Mouse (Mus musculus): Measurements from ENCODE around the gene Ctsf. TPM values are rescaled to one million over a fixed set of nuclear protein-coding genes. Genes with fewer than 3 reads are reported as not detected.

The Ctsf gene
- polyA plus RNA-seq, 1 experiment from 2014 or later: 67.5 TPM

DNA sequence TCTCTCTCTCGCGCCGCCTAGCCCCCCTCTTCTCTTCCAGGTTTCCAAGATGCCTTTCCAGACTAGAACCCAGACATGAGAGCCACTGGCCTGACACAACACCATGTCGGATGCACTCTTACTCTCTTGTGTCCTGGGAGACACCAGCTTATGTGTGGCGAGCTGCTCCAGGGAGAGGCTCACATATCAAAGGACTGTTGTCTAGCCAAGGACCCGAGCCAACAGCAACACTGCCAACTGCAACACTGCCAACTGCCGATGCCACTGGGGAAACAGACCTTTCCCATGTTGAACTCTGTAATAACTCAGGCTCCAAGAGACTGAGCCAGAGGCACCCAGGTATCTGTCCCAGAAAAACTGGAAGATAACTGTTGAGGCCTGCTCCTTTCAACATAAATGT lies 25.8 kb upstream of the Ctsf start:
- 64% methylated on average over 7 of the region's 7 CpGs for WGBS
- Histone ChIP-seq H3K9me3 (no peaks in the 10 kb centered on the region), H3K36me3 (peaks cover 32% of the 10 kb centered on the region), H3K4me3 (replicated peaks) (no peak overlapping the region), H3K27ac (no peak overlapping the region), H3K4me1 (replicated peaks) (peaks cover 7% of the 10 kb centered on the region), H3K27me3 (no peaks in the 10 kb centered on the region), H3K4me2 (replicated peaks) (no peak overlapping the region), H3K9ac (replicated peaks) (no peak overlapping the region)
- no peak for ATAC-seq

DNA sequence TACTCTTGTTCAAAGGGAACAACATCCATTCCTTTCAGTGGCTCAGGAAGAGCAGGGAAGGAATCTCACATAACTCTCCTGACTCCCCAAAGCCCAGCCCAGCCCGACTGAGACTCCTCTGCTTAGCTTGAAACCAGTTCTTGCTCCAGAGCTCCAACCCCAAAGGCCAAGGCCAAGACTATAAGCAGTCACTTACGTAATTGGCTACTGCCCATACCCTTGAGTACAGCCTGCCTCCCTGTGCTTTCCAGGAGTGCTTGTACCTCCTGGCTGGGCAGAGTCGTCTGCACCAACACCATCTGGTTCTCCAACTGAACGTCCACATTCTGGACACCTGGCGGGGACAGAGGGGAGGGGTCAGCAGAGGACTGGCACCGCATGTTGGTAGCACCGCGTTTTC lies 21.0 kb upstream of the Ctsf start:
- Histone ChIP-seq H3K9me3 (no peaks in the 10 kb centered on the region), H3K9ac (replicated peaks) (no peak overlapping the region), H3K4me1 (replicated peaks) (peaks cover 19% of the 10 kb centered on the region), H3K4me3 (replicated peaks) (no peak overlapping the region), H3K27me3 (no peaks in the 10 kb centered on the region), H3K4me2 (replicated peaks) (no peak overlapping the region), H3K27ac (no peak overlapping the region), H3K36me3 (peaks cover 10% of the 10 kb centered on the region; the same call in 1 of the 2 replicates)
- ATAC-seq: no peak
- WGBS: 90% methylated on average over 8 of the region's 8 CpGs

DNA sequence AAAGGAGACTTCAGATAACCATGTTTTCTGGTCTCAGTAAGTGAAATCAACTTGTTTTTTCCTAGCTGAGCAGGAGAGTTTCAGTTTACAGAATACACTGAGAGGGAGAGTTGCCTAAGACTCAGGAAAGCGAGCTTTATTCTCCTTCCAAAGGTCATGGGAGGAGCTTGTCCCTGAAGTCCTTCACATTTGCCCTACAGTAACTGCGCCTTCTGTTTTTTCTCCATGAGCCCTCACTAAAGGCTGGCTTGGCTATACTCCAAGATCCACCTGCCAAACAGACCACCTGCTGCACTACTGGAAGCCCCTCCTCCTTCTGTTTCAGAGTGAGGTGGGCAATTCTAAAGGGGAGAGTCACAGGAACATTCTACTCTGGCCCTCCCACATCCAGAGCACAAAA lies 18.8 kb upstream of the Ctsf start:
- Histone ChIP-seq H3K27ac (no peak overlapping the region), H3K36me3 (0 out of 2 replicates have a peak, but pooled peaks cover 5% of the 10 kb centered on the region), H3K4me1 (replicated peaks) (peaks cover 26% of the 10 kb centered on the region), H3K4me3 (replicated peaks) (no peak overlapping the region), H3K27me3 (peaks cover 16% of the 10 kb centered on the region), H3K9me3 (no peaks in the 10 kb centered on the region), H3K4me2 (replicated peaks) (no peak overlapping the region), H3K9ac (replicated peaks) (no peak overlapping the region)
- WGBS: 83% methylated on average over 2 of the region's 2 CpGs
- ATAC-seq: no peak

DNA sequence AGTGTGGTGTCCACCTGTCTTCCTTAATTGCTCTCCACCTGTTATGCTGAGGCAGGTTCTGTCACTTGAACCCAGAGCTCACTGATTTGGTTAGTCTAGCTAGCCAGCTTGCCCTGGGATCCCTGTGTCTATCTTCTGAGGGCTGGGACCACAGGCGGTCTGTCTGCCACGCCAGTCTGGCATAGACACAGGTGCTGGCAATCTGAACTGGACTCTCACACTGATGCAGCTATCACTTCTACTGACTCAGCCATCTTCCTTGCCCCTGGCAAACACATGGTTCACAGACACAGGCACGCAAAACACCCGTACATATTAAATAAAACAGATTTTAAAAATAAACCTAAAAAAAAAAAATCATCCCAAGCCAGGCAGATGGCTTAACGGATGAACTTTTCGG lies 17.9 kb upstream of the Ctsf start:
- H3K9ac ChIP-seq (replicated peaks): no peak overlapping the region
- ATAC-seq: no peak

DNA sequence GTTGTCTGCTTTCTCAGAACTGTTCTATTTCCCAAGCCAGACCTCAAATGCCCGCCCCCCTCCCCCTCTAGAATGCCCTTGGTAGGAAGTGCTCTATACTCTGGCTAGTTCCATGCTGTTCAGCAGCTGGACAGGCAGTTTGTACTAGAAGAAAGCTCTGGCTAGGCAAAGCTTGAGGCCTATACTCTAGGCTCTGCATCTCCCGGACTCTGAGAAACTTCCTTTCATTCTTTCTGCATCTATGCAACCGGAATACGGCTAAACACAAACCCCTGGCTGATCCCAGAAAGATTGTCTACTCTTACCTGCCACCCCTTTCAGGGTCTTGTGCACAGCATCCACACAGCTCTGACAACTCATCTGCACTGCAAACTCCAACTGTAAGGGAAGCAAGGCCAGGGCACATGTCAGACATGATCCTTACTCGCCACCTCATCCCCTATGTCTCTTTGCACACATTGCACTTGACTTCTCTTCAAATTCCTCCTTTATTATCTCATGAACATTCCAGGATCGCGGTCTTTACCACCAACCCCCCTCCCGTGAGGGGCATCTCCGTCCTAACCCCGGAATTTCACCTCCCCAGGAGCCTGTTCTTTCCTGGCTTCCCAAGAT lies 16.3 kb upstream of the Ctsf start:
- Histone ChIP-seq H3K27me3 (peaks cover 31% of the 10 kb centered on the region), H3K36me3 (no peaks in the 10 kb centered on the region), H3K4me3 (replicated peaks) (peak overlapping the region; percentile 61), H3K9ac (replicated peaks) (peak overlapping the region; percentile 80), H3K27ac (no peak overlapping the region), H3K9me3 (no peaks in the 10 kb centered on the region), H3K4me2 (replicated peaks) (peak overlapping the region; percentile 97), H3K4me1 (replicated peaks) (peaks cover 19% of the 10 kb centered on the region)
- no peak for ATAC-seq
- WGBS: 36% methylated on average over 10 of the region's 10 CpGs

More for the DNA sequence above, 17.9 kb upstream of the Ctsf start:
- Histone ChIP-seq H3K4me1 (replicated peaks) (peaks cover 26% of the 10 kb centered on the region), H3K27ac (no peak overlapping the region), H3K9me3 (no peaks in the 10 kb centered on the region), H3K36me3 (0 out of 2 replicates have a peak, but pooled peaks cover 4% of the 10 kb centered on the region), H3K27me3 (peaks cover 26% of the 10 kb centered on the region), H3K4me2 (replicated peaks) (no peak overlapping the region), H3K4me3 (replicated peaks) (no peak overlapping the region)
- WGBS: 92% methylated on average over 6 of the region's 6 CpGs

DNA sequence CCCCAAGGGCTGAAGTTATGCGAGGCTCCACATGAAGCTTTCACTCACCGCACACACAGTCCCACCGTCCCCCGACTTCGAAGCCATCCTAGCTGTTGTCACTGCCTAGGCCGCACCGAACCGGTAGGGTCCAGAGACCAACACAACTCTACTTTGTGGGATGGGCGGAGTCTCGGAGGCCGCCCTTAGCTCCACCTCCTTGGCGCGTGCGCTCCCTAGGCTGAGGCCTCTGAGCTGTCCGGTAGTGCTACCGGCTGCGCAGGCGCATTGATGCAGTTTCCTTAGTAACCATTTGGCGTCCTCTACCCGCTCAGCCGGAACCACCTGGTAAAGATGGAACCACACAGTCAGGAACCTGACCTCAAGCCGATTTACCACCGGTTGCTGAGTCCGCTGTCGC lies 15.8 kb upstream of the Ctsf start, which contains the start of the genes Ccs and Ccdc87:
Ccs (minus strand) TSS at position 184 of the 400 bp plus-strand sequence.
Ccdc87 (plus strand) TSS at position 218 of the 400 bp plus-strand sequence.
- WGBS: under 1% methylated on average over 25 of the region's 25 CpGs
- peak; percentile 98 for ATAC-seq
- peaks cover 31% of the 10 kb centered on the region for H3K27me3 ChIP-seq
- no peak within 1 kb of the TSS for H3K27ac ChIP-seq
- peak within 1 kb of the TSS; percentile 80 for H3K9ac ChIP-seq (replicated peaks)
- peaks cover 19% of the 10 kb centered on the region for H3K4me1 ChIP-seq (replicated peaks)
- no peaks in the 10 kb centered on the region for H3K36me3 ChIP-seq
- peak within 1 kb of the TSS; percentile 97 for H3K4me2 ChIP-seq (replicated peaks)
- peak within 1 kb of the TSS; percentile 61 for H3K4me3 ChIP-seq (replicated peaks)
- no peaks in the 10 kb centered on the region for H3K9me3 ChIP-seq

DNA sequence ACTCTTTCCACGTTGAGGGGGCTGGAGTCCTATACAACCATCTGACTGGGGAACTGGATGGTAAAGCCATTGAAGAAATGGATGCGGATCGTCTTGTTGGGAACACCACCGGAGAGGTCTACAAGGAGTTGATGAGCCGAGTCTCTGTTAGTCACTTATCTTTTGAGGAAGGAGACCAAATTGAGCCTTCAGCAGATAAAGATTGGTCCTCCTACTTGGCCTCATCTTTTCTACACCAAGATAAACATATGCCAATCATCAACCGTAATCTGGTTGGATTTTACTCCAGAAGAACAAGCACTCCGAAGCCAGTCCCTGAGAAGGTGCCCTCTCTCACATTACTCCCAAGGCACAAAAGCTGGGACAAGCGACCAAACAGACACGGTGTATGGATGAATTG lies 14.1 kb upstream of the Ctsf start:
- 84% methylated on average over 9 of the region's 9 CpGs for WGBS
- ATAC-seq: no peak
- H3K9me3 ChIP-seq: no peaks in the 10 kb centered on the region
- H3K4me2 ChIP-seq (replicated peaks): no peak overlapping the region
- H3K27me3 ChIP-seq: peaks cover 31% of the 10 kb centered on the region
- peaks cover 19% of the 10 kb centered on the region for H3K4me1 ChIP-seq (replicated peaks)
- no peaks in the 10 kb centered on the region for H3K36me3 ChIP-seq
- H3K9ac ChIP-seq (replicated peaks): no peak overlapping the region
- no peak overlapping the region for H3K27ac ChIP-seq
- no peak overlapping the region for H3K4me3 ChIP-seq (replicated peaks)

DNA sequence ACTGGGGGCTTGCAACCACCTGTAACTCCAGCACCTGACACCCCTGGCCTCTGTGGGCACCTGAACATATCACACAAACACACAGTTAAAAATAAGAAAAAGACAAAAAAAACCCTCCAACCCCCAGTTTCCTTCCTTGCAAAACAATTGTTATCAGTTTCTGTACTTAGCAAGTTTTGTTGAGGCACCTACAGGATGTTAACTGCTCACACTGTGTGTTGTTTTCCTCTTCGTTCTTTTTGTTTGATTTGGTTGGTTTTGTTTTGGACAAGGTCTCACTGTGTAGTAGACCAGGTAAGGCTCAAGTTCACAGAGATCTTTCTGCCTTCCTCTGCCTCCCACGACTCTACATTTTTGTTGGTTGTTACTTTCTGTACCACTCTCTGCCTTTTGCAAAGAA lies 12.3 kb upstream of the Ctsf start:
- no peak overlapping the region for H3K4me3 ChIP-seq (replicated peaks)
- no peaks in the 10 kb centered on the region for H3K9me3 ChIP-seq
- whole genome bisulfite sequencing: 74% methylated on average over 2 of the region's 2 CpGs
- peaks cover 19% of the 10 kb centered on the region for H3K4me1 ChIP-seq (replicated peaks)
- H3K27me3 ChIP-seq: peaks cover 31% of the 10 kb centered on the region
- no peak overlapping the region for H3K4me2 ChIP-seq (replicated peaks)
- no peaks in the 10 kb centered on the region for H3K36me3 ChIP-seq
- ATAC-seq: no peak
- H3K9ac ChIP-seq (replicated peaks): no peak overlapping the region
- no peak overlapping the region for H3K27ac ChIP-seq

DNA sequence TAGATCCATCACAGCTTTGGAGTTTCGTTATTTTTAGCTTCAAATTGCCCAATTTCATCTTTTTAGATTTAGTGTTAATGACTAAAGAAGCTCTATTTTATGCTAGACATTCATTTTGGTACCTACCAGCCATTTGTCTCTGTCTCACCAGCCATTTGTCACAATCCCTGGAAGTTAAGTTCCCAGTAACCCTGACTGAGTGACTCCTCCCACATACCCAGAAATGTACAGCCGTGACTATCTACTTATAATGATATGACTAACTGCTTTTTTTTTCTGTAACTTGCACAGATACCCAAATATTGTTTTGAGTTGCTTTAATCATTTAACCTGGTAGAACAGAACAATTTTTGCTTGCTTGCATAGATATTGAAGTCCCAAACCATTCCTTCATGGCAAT lies 9.1 kb upstream of the Ctsf start:
- 74% methylated on average over 2 of the region's 2 CpGs for whole genome bisulfite sequencing
- Histone ChIP-seq H3K4me2 (replicated peaks) (no peak overlapping the region), H3K4me1 (replicated peaks) (no peaks in the 10 kb centered on the region), H3K36me3 (no peaks in the 10 kb centered on the region), H3K4me3 (replicated peaks) (no peak overlapping the region), H3K9me3 (no peaks in the 10 kb centered on the region), H3K9ac (replicated peaks) (no peak overlapping the region), H3K27ac (no peak overlapping the region), H3K27me3 (peaks cover 17% of the 10 kb centered on the region)
- ATAC-seq: no peak

DNA sequence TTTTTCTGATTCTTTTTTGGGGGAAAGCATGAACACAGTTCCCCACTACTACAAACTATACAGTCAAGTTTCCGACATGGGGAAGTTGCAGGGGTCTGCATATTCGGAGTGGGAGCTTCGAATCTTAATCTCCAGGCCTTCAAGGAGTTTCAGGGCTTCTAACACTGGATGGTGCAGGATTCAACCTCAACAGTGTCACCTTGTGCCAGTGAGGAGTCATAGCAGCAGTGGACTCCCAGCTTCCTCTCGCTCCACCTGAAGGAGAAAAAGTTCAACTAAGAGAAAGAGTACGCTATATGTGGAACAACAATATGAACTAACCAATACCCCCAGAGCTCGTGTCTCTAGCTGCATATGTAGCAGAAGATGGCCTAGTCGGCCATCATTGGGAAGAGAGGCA lies 7.4 kb upstream of the Ctsf start:
- WGBS: 35% methylated on average over 7 of the region's 7 CpGs
- ATAC-seq: no peak
- H3K4me3 ChIP-seq (replicated peaks): no peak overlapping the region
- H3K27me3 ChIP-seq: 0 out of 2 replicates have a peak, but pooled peaks cover under 1% of the 10 kb centered on the region
- H3K27ac ChIP-seq: no peak overlapping the region
- no peaks in the 10 kb centered on the region for H3K4me1 ChIP-seq (replicated peaks)
- no peak overlapping the region for H3K9ac ChIP-seq (replicated peaks)
- H3K36me3 ChIP-seq: no peaks in the 10 kb centered on the region
- no peak overlapping the region for H3K4me2 ChIP-seq (replicated peaks)
- no peaks in the 10 kb centered on the region for H3K9me3 ChIP-seq

DNA sequence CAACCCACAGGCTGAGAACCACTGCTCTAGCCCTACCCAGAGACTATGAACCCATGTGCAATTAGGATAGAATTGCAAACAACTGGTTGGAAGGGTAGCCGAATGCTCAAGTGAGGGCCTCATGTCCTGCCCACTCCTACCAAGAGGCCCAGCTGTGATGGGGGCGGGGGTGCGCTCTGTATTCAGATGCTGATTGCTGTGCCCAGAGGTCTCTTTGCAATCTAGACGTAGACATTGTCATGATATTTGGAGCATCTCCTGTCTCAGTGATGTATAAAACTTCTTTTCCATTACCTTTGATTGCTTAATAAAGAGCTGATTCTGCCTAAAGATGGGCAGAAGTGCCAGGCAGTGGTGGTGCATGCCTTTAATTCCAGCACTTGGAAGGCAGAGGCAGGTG lies 5.1 kb upstream of the Ctsf start:
- ATAC-seq: no peak
- H3K27ac ChIP-seq: no peak overlapping the region
- H3K4me1 ChIP-seq (replicated peaks): peaks cover 5% of the 10 kb centered on the region
- no peak overlapping the region for H3K9ac ChIP-seq (replicated peaks)
- peaks cover 4% of the 10 kb centered on the region; the same call in 1 of the 2 replicates for H3K27me3 ChIP-seq
- 57% methylated on average over 4 of the region's 4 CpGs for WGBS
- H3K4me2 ChIP-seq (replicated peaks): no peak overlapping the region
- H3K4me3 ChIP-seq (replicated peaks): no peak overlapping the region
- H3K9me3 ChIP-seq: no peaks in the 10 kb centered on the region
- no peaks in the 10 kb centered on the region for H3K36me3 ChIP-seq

DNA sequence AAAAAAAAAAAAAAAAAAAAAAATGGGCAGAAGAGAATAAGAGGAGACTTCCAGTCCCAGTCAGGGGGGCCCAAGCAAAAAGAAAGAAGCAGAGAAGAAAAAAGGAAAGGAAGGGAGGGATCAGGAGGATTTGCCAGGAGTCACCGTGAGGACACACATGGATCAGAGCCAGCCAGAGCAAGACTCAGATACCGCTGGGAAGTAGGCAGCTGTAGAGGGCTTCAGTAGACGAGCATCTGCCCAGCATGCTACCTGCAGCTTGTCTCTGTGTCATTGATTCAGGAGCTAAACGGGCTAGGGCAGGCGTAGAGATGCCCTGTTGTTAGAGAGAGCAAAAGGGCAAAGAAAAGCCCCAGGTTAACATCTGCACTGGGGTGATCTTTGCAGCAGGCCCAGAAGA lies 4.6 kb upstream of the Ctsf start:
- no peak overlapping the region for H3K4me3 ChIP-seq (replicated peaks)
- no peak overlapping the region for H3K4me2 ChIP-seq (replicated peaks)
- no peaks in the 10 kb centered on the region for H3K36me3 ChIP-seq
- no peak overlapping the region for H3K9ac ChIP-seq (replicated peaks)
- H3K27me3 ChIP-seq: peaks cover 4% of the 10 kb centered on the region; the same call in 1 of the 2 replicates
- 35% methylated on average over 5 of the region's 5 CpGs for WGBS
- no peak for ATAC-seq
- H3K9me3 ChIP-seq: no peaks in the 10 kb centered on the region
- no peak overlapping the region for H3K27ac ChIP-seq
- H3K4me1 ChIP-seq (replicated peaks): peaks cover 5% of the 10 kb centered on the region

DNA sequence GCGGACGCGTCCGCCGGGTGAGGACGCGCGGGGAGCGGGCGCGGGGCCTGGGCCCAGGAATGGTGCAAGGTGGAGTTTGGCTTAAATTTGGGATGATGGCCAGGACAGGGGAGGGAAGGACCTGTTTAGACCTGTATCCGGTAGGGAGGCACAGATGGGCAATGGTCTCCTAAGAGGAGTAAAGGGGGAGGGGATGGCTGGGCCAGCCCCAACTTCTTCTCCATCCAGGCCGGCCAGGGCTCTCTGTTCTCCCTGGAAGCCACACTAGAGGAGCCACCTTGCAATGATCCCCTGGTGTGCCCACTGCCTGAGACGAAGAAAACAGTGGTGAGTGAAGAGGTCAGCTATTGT lies 515 bp downstream of the Ctsf start:
- Histone ChIP-seq H3K9me3 (no peaks in the 10 kb centered on the region), H3K4me3 (replicated peaks) (peak overlapping the region; percentile 69), H3K27ac (peak overlapping the region; percentile 45; the same call in 1 of the 2 replicates), H3K4me1 (replicated peaks) (peaks cover 17% of the 10 kb centered on the region), H3K27me3 (peaks cover 12% of the 10 kb centered on the region; the same call in 1 of the 2 replicates), H3K36me3 (peaks cover 18% of the 10 kb centered on the region), H3K4me2 (replicated peaks) (peak overlapping the region; percentile 97), H3K9ac (replicated peaks) (peak overlapping the region; percentile 81)
- WGBS: 1% methylated on average over 14 of the region's 14 CpGs
- ATAC-seq: no peak; the same call in none of the 2 replicates
